In the genomic region with DNA sequence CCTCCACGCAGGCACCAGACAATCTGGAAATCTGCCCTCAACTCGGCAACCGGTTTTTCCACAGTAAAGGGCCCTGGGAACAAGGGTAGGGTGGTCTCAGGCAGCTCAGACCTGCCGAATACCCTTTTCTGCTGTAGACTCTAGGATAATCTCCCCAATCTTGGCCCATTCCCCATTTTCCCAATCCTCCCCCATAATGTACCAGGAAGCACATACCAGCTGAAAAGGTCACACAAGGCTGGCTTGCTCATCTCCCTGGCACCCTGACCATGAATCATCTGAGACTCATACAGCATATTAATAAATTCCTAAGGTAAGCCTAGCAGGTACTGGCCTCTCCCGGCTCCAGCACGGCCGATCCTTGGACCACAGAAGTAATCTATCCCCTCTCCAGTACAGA, we compare ENCODE assay signal across 17 mouse cellular contexts. TPM values are rescaled to one million over a fixed set of nuclear protein-coding genes. Genes with fewer than 3 reads are reported as not detected.
DNase-seq lines count a peak whose midpoint lies in the region; TF ChIP-seq lines count a peak whose summit lies in the region.
"Had no signal": no experiment of that assay in that cellular context is flagged by ENCODE, and none has a peak within 500 bp of the region (broad histone marks: within the 10 kb centered on the region; RNA-seq: fewer than 3 reads in every experiment).

No protein-coding gene starts in this region.

- peak overlapping the region; percentile 81 for H3K27ac ChIP-seq in layer of hippocampus, adult 2 months
- H3K27ac ChIP-seq: left cerebral cortex, adult 2 months; midbrain, embryonic 12.5 days; neural tube, embryonic 13.5 days; stomach, embryonic 15.5 days had no signal

- TF ChIP-seq CTCF in layer of hippocampus, adult 2 months (conservative IDR thresholded peaks at IDR 0.05): no peak

- DNase-seq in adrenal gland, adult (ENCODE audit: inconsistent age in 2 of 2, low spot score in 1 of 2): peak; percentile 60 to 81
- no peak for DNase-seq in adrenal gland, postnatal 4 days (ENCODE audit: low spot score in 2 of 2)
- peak; percentile 61 for DNase-seq in gastrocnemius, adult 18-20 months (ENCODE audit: low spot score)
- no peak for DNase-seq in gastrocnemius, postnatal 4 days (ENCODE audit: low spot score in 2 of 2)
- DNase-seq in layer of hippocampus, adult 2 months (ENCODE audit: low spot score in 2 of 2): no peak
- no peak for DNase-seq in layer of hippocampus, adult 9-11 months
- DNase-seq in skeletal muscle tissue, adult 2 months (ENCODE audit: low read depth, low spot score): peak; percentile 55
- no peak for DNase-seq in urinary bladder, adult 2 months (ENCODE audit: low spot score)
- DNase-seq: adrenal gland, postnatal 14 days; kidney, adult 11 months; liver; right cerebral cortex, postnatal 14 days; thymus, adult 2 months had no signal

- H3K4me3 ChIP-seq in layer of hippocampus, adult 2 months: peak overlapping the region; percentile 4; the same call in 1 of the 2 replicates
- H3K4me3 ChIP-seq: left cerebral cortex, adult 2 months; midbrain, embryonic 12.5 days; neural tube, embryonic 13.5 days; stomach, embryonic 15.5 days had no signal

RNA-seq across cellular contexts. Expression of gene Camk2b, which starts 28.5 kb away (rescaled TPM):
- total RNA-seq in adrenal gland, postnatal 4 days (2021): 10 to 100 TPM; 24.7 to 28.2 TPM
- 100 to 1,000 TPM; 149 to 185 TPM for total RNA-seq in gastrocnemius, adult 18-20 months (2021)
- 100 to 1,000 TPM; 190 to 199 TPM for total RNA-seq in gastrocnemius, postnatal 4 days (2021)
- total RNA-seq in layer of hippocampus, adult 2 months (2021): 1,000 to 10,000 TPM; 1,149 to 1,215 TPM
- 3.0 and 3.9 TPM in 2 replicates for polyA plus RNA-seq in urinary bladder, adult 2 months (2012; rRNA removed)

Comparison
In these comparisons a context has a peak if more than half of its experiments do, and no peak if none do; other contexts are left out.
1. DNase-seq: peak in adrenal gland, adult (2 of 2), gastrocnemius, adult 18-20 months (single experiment) and skeletal muscle tissue, adult 2 months (single experiment); none in adrenal gland, postnatal 4 days (0 of 2), gastrocnemius, postnatal 4 days (0 of 2), layer of hippocampus, adult 2 months (0 of 2), layer of hippocampus, adult 9-11 months (single experiment) and urinary bladder, adult 2 months (single experiment).
2. RNA of gene Camk2b, which starts 28.5 kb away (total RNA-seq): 1,149 to 1,215 TPM in layer of hippocampus, adult 2 months; 190 to 199 TPM in gastrocnemius, postnatal 4 days, 149 to 185 TPM in gastrocnemius, adult 18-20 months and 24.7 to 28.2 TPM in adrenal gland, postnatal 4 days; every median in the first group is over 4 times any median in the second.